Mouse (Mus musculus): Measurements from ENCODE around the gene Atp6v0d1. TPM values are rescaled to one million over a fixed set of nuclear protein-coding genes. Genes with fewer than 3 reads are reported as not detected.
A peak's percentile ranks its signal among the peaks of the same experiment; 100 is the strongest.

Atp6v0d1 gene
- polyA plus RNA-seq, 1 experiment from 2014 or later: 159 TPM

DNA sequence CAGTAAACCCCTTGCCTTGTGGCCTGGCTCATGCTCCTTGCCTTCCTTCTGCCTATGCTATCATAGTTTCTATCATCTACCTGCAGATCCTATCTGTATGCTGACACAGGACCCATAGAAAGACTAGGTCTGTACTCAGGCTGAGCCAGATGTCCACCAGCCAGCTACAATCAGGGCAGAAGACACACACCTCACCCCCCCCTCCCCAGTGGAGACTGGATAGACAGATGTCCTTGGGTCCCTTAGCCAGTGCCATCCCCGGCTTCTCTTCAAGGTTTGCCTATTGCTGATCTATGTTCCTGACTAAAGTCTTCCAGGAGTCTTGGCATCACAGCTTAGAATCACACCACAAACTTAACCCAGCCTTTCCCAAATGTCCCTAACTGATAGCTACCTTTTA lies 37.6 kb downstream of the Atp6v0d1 start:
- no peak for ATAC-seq
- CTCF ChIA-PET: interaction anchor here (1.1 kb wide), 1 partner anchor 12 kb away, joined by 3 read pairs; no protein-coding TSS in a partner anchor
- no peak for DNase-seq (ENCODE audit: low read depth, low spot score)
- TF ChIP-seq CTCF (IDR thresholded peaks at IDR 0.05): no peak
- POLR2A ChIA-PET: interaction anchor here (0.6 kb wide), 1 partner anchor 255 kb away, joined by 3 read pairs; no protein-coding TSS in a partner anchor
- in situ Hi-C loops (cut with MboI; ENCODE audit: low pct_unique_long_range_greater_than_20kb): no loop called here
- H3K27me3 ChIP-seq: no peaks in the 10 kb centered on the region

DNA sequence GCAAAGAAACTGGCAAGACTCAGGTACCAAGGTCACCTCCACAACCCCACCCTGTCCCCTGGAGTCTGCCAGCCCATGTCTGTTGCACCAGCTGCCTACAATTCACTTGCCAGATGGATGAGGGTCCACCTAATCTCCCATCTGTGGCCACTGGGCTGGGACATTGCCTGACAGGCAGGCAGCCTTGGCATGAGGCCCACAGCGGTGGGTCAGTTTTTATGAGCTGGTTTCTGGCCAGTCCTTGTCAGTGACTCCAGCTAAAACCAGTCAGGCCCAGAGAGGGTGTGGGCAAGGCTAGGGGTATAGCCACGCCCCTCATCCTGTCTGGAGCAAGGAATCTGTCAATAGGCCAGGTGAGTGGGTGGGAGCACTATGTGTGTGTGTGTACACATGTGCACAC lies 38.7 kb downstream of the Atp6v0d1 start:
- TF ChIP-seq CTCF (IDR thresholded peaks at IDR 0.05): no peak
- H3K27me3 ChIP-seq: no peaks in the 10 kb centered on the region
- in situ Hi-C loops (cut with MboI; ENCODE audit: low pct_unique_long_range_greater_than_20kb): no loop called here
- POLR2A ChIA-PET: interaction anchor here (1.5 kb wide), 1 partner anchor 11 kb away, joined by 5 read pairs; no protein-coding TSS in a partner anchor
- DNase-seq (ENCODE audit: low read depth, low spot score): no peak
- ATAC-seq: peak; percentile 24
- CTCF ChIA-PET: interaction anchor here (1.0 to 2.9 kb wide), 2 partner anchors 11 to 88 kb away, joined by 3 to 20 read pairs; no protein-coding TSS in a partner anchor

DNA sequence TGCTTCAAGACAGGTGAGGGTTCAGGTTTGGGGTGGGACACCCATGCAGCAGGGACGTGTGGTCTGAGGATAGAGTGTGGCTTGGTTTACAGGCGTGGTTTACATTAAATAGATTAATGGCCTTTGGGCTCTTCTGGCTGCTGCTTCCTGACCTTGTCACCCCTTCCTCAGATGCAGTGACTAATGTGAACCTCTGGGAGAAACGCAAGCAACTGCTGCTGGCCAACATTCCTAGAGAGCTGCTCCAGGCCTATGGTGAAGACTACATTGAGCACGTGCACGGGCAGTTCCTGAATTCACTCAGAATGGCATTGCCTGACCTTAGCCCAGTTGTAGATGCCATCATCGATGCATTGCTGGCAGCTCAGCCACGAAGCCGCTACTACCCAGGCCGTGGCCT lies 43.0 kb downstream of the Atp6v0d1 start:
- no peak for ATAC-seq
- DNase-seq (ENCODE audit: low read depth, low spot score): no peak
- ChIA-PET CTCF (interaction anchor here (1.1 to 1.2 kb wide), 2 partner anchors 8 to 10 kb away, joined by 3 to 5 read pairs; no protein-coding TSS in a partner anchor), POLR2A (no interaction called here)
- in situ Hi-C loops (cut with MboI; ENCODE audit: low pct_unique_long_range_greater_than_20kb): loop anchor here (5.0 kb wide), 1 partner anchor 36 kb away; no protein-coding TSS in a partner anchor
- no peak for TF ChIP-seq CTCF (IDR thresholded peaks at IDR 0.05)
- H3K27me3 ChIP-seq: no peaks in the 10 kb centered on the region

DNA sequence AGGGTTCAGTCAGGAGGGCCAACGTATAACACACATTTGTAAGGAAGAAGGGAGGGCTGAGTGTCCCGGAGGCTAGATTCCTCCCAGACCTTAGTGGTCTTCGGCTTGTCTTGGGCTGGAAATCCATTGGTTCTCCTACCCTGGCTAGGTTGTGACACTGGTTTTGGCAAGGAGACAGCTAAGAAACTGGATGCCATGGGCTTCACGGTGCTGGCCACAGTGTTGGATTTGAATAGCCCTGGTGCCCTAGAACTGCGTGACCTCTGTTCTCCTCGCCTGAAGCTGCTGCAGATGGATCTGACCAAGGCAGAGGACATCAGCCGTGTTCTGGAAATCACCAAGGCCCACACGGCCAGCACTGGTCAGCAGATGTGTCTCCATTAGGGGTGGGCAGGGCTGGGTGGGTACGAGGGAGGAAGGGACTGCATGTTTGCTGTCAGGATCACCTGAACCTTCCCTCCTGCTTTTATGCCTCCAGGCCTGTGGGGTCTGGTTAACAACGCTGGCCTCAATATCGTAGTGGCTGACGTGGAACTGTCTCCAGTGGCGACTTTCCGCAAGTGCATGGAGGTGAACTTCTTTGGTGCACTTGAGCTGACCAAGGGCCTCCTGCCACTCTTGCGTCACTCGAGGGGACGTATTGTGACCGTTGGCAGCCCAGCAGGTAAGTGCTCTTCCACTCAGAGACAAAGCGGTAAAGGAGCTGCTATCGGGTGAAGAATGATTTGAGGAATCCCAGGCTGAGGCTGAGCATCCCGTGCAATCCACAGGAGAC lies 43.7 kb downstream of the Atp6v0d1 start:
- CTCF ChIA-PET: interaction anchor here (1.1 to 1.2 kb wide), 2 partner anchors 9 to 11 kb away, joined by 3 to 5 read pairs; no protein-coding TSS in a partner anchor
- no peak for TF ChIP-seq CTCF (IDR thresholded peaks at IDR 0.05)
- no peaks in the 10 kb centered on the region for H3K27me3 ChIP-seq
- DNase-seq (ENCODE audit: low read depth, low spot score) (no peak), ATAC-seq (no peak)
- in situ Hi-C loops (cut with MboI; ENCODE audit: low pct_unique_long_range_greater_than_20kb): loop anchor here (5.0 kb wide), 1 partner anchor 35 kb away; no protein-coding TSS in a partner anchor
- POLR2A ChIA-PET: no interaction called here

DNA sequence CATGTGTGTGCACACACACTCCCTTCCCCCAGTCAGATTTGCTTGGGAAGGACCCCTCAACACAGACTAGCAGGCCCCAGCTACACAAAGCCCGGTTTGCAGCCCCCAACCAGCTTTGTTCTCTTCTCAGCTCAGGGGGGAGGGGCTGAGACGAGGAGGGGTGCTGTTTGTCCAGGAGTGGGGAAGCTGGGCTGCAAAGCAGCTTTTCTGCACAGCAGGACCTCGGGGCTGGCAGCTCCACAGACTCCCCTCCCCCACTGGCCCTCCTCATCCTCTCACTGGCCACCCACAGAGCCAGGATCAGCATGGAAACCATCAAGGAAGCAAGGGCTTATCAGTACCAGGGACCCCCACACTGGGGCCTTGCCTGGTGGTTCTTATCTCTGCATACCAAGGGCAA lies 44.8 kb downstream of the Atp6v0d1 start:
- no peak for TF ChIP-seq CTCF (IDR thresholded peaks at IDR 0.05)
- POLR2A ChIA-PET: interaction anchor here (0.6 kb wide), 2 partner anchors 64 to 379 kb away, joined by 4 to 5 read pairs; no protein-coding TSS in a partner anchor
- no peak for DNase-seq (ENCODE audit: low read depth, low spot score)
- no peaks in the 10 kb centered on the region for H3K27me3 ChIP-seq
- no peak for ATAC-seq
- in situ Hi-C loops (cut with MboI; ENCODE audit: low pct_unique_long_range_greater_than_20kb): loop anchor here (5.0 kb wide), 1 partner anchor 34 kb away; no protein-coding TSS in a partner anchor
- CTCF ChIA-PET: interaction anchor here (1.0 to 8.2 kb wide), 2 partner anchors 10 to 37 kb away, joined by 3 to 102 read pairs; no protein-coding TSS in a partner anchor

DNA sequence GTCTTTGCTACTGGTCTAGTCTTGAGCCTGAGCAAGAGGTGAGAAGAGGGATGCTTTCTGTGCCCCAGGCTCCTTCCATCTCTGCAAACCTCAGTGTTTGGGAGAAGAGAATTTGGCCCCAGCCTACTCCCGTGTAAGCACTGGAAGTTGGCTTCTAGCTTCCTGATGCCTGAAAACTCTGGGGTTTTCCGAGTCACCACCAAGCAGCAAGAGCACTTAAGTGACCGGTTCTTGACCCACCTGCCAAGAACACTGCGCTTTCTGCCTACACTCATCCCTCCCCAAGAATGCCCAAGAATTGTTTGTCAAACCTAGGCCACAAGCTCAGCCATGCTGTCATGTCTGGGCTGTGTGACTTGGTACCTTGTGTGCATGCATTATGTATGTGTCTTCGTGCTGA lies 45.3 kb downstream of the Atp6v0d1 start:
- CTCF ChIA-PET: interaction anchor here (1.0 to 8.2 kb wide), 3 partner anchors 11 to 36 kb away, joined by 3 to 102 read pairs (median 7); no protein-coding TSS in a partner anchor
- no peak for TF ChIP-seq CTCF (IDR thresholded peaks at IDR 0.05)
- in situ Hi-C loops (cut with MboI; ENCODE audit: low pct_unique_long_range_greater_than_20kb): loop anchor here (5.0 kb wide), 1 partner anchor 33 kb away; no protein-coding TSS in a partner anchor
- no peaks in the 10 kb centered on the region for H3K27me3 ChIP-seq
- no peak for DNase-seq (ENCODE audit: low read depth, low spot score)
- POLR2A ChIA-PET: interaction anchor here (0.6 to 1.1 kb wide), 3 partner anchors 32 to 379 kb away, joined by 3 to 5 read pairs (median 4); no protein-coding TSS in a partner anchor
- no peak for ATAC-seq

DNA sequence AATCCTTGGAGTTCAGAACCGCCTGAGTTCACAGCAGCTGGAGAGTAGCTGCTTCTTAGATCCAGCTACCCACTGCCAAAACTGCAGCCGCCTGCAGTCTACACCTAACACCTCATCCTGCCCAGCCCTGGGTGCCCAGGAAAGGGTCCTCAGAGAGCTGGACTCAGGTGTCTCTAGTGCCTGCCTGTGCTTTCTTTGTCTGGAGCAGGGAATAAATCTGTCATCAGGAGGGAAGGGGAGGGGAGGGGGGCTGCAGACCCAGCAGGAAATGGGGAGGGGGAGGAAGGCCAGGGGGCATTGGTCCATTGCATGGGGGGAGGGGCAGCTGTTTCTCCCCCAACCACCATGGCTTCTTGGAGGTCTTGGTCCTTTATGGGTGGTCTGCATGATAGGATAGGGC lies 46.3 kb downstream of the Atp6v0d1 start:
- DNase-seq (ENCODE audit: low read depth, low spot score): no peak
- H3K27me3 ChIP-seq: no peaks in the 10 kb centered on the region
- POLR2A ChIA-PET: interaction anchor here (1.1 kb wide), 2 partner anchors 26 to 31 kb away, joined by 3 to 4 read pairs; no protein-coding TSS in a partner anchor
- no peak for TF ChIP-seq CTCF (IDR thresholded peaks at IDR 0.05)
- no peak for ATAC-seq
- in situ Hi-C loops (cut with MboI; ENCODE audit: low pct_unique_long_range_greater_than_20kb): loop anchor here (5.0 kb wide), 1 partner anchor 33 kb away; no protein-coding TSS in a partner anchor
- CTCF ChIA-PET: interaction anchor here (0.7 to 8.2 kb wide), 4 partner anchors 12 to 160 kb away, joined by 3 to 102 read pairs (median 6); partner anchors contain the start of gene Atp6v0d1

DNA sequence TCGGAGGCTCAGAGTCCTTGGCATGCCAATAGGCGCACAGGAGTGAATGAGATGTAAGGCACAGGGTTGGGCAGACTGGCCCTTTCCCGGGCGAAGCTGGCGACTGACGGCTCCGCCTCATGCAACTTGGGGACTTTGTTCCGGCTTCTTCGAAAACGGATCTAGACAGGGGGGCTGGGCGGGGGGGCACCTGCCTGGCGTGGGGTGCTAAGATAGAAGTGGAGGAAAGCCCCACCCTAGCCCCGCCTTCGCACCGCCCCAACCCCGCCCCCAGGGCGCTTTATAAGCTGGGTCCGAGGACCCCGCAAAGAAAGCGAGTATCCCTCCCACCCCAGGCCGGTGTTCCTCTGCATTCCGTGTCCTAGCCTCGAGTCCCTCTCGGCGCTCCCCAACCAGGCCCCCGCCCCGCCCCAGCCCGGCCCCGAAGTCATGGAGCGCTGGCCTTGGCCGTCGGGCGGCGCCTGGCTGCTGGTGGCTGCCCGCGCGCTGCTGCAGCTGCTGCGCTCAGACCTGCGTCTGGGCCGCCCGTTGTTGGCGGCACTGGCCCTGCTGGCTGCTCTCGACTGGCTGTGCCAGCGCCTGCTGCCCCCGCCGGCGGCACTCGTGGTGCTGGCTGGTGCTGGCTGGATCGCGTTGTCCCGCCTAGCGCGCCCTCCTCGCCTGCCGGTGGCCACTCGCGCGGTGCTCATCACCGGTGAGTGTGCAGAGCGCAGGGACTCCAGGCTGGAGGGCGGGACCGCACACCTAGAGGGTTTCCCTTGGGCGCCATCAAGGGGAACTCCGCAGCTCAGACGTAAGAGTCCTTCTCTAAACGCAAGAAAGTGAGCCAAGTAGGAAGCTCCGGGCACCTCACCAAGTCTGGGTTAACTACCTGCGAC lies 47.2 kb downstream of the Atp6v0d1 start, which contains the start of gene Hsd11b2:
Gene Hsd11b2 (plus strand): TSS at position 320 of the 878 bp plus-strand sequence.
- POLR2A ChIA-PET: interaction anchor here (0.5 to 1.1 kb wide), 2 partner anchors 26 to 29 kb away, joined by 3 to 4 read pairs; no protein-coding TSS in a partner anchor
- TF ChIP-seq CTCF (IDR thresholded peaks at IDR 0.05): no peak
- no peaks in the 10 kb centered on the region for H3K27me3 ChIP-seq
- no peak for DNase-seq (ENCODE audit: low read depth, low spot score)
- in situ Hi-C loops (cut with MboI; ENCODE audit: low pct_unique_long_range_greater_than_20kb): loop anchor here (5.0 kb wide), 1 partner anchor 34 kb away; no protein-coding TSS in a partner anchor
- CTCF ChIA-PET: interaction anchor here (0.7 to 8.2 kb wide), 7 partner anchors 13 to 159 kb away, joined by 3 to 102 read pairs (median 4); partner anchors contain the start of gene Atp6v0d1
- ATAC-seq: peak; percentile 24

DNA sequence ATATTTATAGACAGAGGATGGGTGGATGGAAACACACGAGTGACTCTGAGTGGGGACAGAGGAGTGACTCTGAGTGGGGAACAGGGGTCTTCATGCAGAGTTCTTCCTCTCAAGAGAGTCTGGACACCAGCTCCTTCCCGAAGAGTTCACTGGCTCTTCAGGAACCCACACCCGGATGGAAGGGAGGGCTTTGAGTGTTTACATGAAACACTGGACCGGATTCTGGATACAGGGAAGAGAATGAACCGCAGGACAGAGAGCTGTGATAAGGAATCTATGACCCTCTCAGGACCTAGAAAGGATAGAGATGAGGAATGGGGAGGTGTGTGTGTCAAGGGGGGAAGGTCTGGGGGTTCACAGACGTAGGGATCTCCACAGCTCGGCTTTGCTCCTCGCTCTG lies 48.5 kb downstream of the Atp6v0d1 start:
- ATAC-seq (no peak), DNase-seq (ENCODE audit: low read depth, low spot score) (no peak)
- in situ Hi-C loops (cut with MboI; ENCODE audit: low pct_unique_long_range_greater_than_20kb): loop anchor here (5.0 kb wide), 1 partner anchor 35 kb away; no protein-coding TSS in a partner anchor
- ChIA-PET POLR2A (no interaction called here), CTCF (interaction anchor here (1.4 to 8.2 kb wide), 6 partner anchors 8 to 36 kb away, joined by 4 to 102 read pairs (median 14); no protein-coding TSS in a partner anchor)
- no peaks in the 10 kb centered on the region for H3K27me3 ChIP-seq
- TF ChIP-seq CTCF (IDR thresholded peaks at IDR 0.05): no peak
